Mouse (Mus musculus) liver, embryonic 15.5 days (tissue): ENCODE data around the gene Ptgis. TPM values are rescaled to one million over a fixed set of nuclear protein-coding genes. Genes with fewer than 3 reads are reported as not detected.

Experiments used
- ATAC-seq: fragments of 200-750 bp; cut with Nextera tagmentation; 2 replicates; pipeline ENCODE4 v1.8.0; 2017; ENCODE audit warnings: moderate number of reproducible peaks, mild to moderate bottlenecking, moderate library complexity; ENCODE audit not compliant: insufficient read depth
- H3K27ac ChIP-seq: fragments of 300-500 bp; sonication (generic); replicated peaks from 2 replicates; pipeline ENCODE4 v1.5.1; 2015; ENCODE audit warnings: mild to moderate bottlenecking, inconsistent platforms
- H3K27me3 ChIP-seq: fragments of 300-500 bp; sonication (generic); 2 replicates; pipeline ENCODE4 v1.6.1; 2015; ENCODE audit warnings: mild to moderate bottlenecking, inconsistent platforms
- H3K36me3 ChIP-seq: fragments of 300-500 bp; sonication (generic); replicated peaks from 2 replicates; pipeline ENCODE4 v1.6.1; 2015; ENCODE audit warnings: moderate library complexity, mild to moderate bottlenecking, inconsistent platforms
- H3K4me1 ChIP-seq: fragments of 300-500 bp; sonication (generic); replicated peaks from 2 replicates; pipeline ENCODE4 v1.6.1; 2015; ENCODE audit warnings: inconsistent platforms
- H3K4me2 ChIP-seq: fragments of 300-500 bp; sonication (generic); 2 replicates; pipeline ENCODE4 v1.6.1; 2015; ENCODE audit warnings: moderate library complexity, mild to moderate bottlenecking, inconsistent platforms
- H3K4me3 ChIP-seq: fragments of 300-500 bp; sonication (generic); replicated peaks from 2 replicates; pipeline ENCODE4 v1.5.1; 2015; ENCODE audit warnings: mild to moderate bottlenecking, inconsistent platforms
- H3K9ac ChIP-seq: fragments of 300-500 bp; sonication (generic); 2 replicates; pipeline ENCODE4 v1.6.1; 2015; ENCODE audit warnings: moderate library complexity, mild to moderate bottlenecking, inconsistent platforms
- H3K9me3 ChIP-seq: fragments of 300-500 bp; sonication (generic); replicated peaks from 2 replicates; pipeline ENCODE4 v1.6.1; 2016; ENCODE audit warnings: inconsistent platforms
- WGBS: fragments of 180-500 bp; shearing (Covaris S2); methylation state at CpG from one replicate; pipeline ENCODE4 v1.1.7; 2015; ENCODE audit warnings: mixed read lengths; ENCODE audit not compliant: insufficient replicate concordance; 5-methylcytosine and 5-hydroxymethylcytosine counted together
- polyA plus RNA-seq: library from polyadenylated mRNA; unstranded; fragments of >200 nt; fragmentation: Nextera tagmentation; extraction: Ambion mirVana; gene quantifications from 2 replicates; pipeline ENCODE4 v1.2.1, GENCODE M21; 2015

Gene Ptgis
- polyA plus RNA-seq, 1 experiment from 2014 or later, result 1.3 TPM

- H3K4me1 ChIP-seq, result no peaks in the 10 kb centered on the region; the same call in 1 of the 2 replicates
- no peak; the same call in 1 of the 2 replicates for ATAC-seq
These were observed 8.0 kb downstream of the Ptgis start for GRCm38 (mm10) chr2:167232132-167233008.

GRCm38 (mm10) chr2:167230554-167230953 is 9.8 kb downstream of the Ptgis start:
- no peaks in the 10 kb centered on the region; the same call in 1 of the 2 replicates for H3K4me1 ChIP-seq
- H3K4me2 ChIP-seq, result peak overlapping the region; percentile 19; the same call in 1 of the 2 replicates
- no peaks in the 10 kb centered on the region for H3K36me3 ChIP-seq
- no peak overlapping the region for H3K9ac ChIP-seq
- WGBS, result 7% methylated on average over 15 of the region's 15 CpGs
- H3K27ac ChIP-seq, result no peak overlapping the region
- ATAC-seq, result no peak
- H3K27me3 ChIP-seq, result no peaks in the 10 kb centered on the region
- no peak overlapping the region for H3K4me3 ChIP-seq
- H3K9me3 ChIP-seq, result no peaks in the 10 kb centered on the region

More at GRCm38 (mm10) chr2:167232132-167233008, 8.0 kb downstream of the Ptgis start:
- Histone ChIP-seq H3K27ac (no peak overlapping the region), H3K36me3 (no peaks in the 10 kb centered on the region), H3K9ac (no peak overlapping the region), H3K27me3 (0 out of 2 replicates have a peak, but pooled peaks cover under 1% of the 10 kb centered on the region), H3K9me3 (no peaks in the 10 kb centered on the region), H3K4me3 (no peak overlapping the region), H3K4me2 (no peak overlapping the region)
- 57% methylated on average over 14 of the region's 14 CpGs for WGBS

- 36% methylated on average over 7 of the region's 7 CpGs for WGBS
- Histone ChIP-seq H3K36me3 (no peaks in the 10 kb centered on the region), H3K9ac (no peak overlapping the region), H3K27me3 (peaks cover 4% of the 10 kb centered on the region; the same call in 1 of the 2 replicates), H3K9me3 (no peaks in the 10 kb centered on the region), H3K4me3 (no peak overlapping the region), H3K27ac (no peak overlapping the region), H3K4me1 (no peaks in the 10 kb centered on the region), H3K4me2 (no peak overlapping the region)
- no peak for ATAC-seq
These were observed 15.5 kb downstream of the Ptgis start for GRCm38 (mm10) chr2:167224937-167225336.

- no peak overlapping the region for H3K4me3 ChIP-seq
- no peaks in the 10 kb centered on the region for H3K4me1 ChIP-seq
- H3K36me3 ChIP-seq, result no peaks in the 10 kb centered on the region
- ATAC-seq, result no peak
- no peak overlapping the region for H3K27ac ChIP-seq
- peaks cover 4% of the 10 kb centered on the region; the same call in 1 of the 2 replicates for H3K27me3 ChIP-seq
- H3K9ac ChIP-seq, result no peak overlapping the region
- no peaks in the 10 kb centered on the region for H3K9me3 ChIP-seq
- no peak overlapping the region for H3K4me2 ChIP-seq
- WGBS, result 70% methylated on average over 6 of the region's 6 CpGs
These were observed 16.2 kb downstream of the Ptgis start for GRCm38 (mm10) chr2:167224194-167224593.

DNA sequence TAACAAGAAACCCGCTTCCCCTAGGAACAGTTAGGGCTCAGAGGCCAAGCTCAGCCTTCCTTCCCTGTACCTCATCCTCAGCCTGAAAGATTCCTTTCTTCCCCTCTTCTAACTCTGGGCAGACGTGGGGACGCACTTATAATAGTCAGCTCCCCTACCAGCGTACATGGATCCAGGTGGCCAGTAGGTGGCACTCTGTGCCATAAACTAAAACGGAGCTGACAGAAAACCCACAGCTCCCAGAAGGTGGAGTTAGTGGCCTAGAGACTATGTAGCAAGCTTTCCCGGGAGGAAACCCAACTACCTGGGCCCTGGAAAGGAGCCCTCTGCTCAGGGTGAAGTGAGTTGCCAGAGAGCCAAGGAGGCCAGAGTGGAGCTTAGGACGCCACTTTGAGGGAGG is 18.3 kb downstream of the Ptgis start:
- no peaks in the 10 kb centered on the region for H3K36me3 ChIP-seq
- ATAC-seq, result no peak
- peaks cover 4% of the 10 kb centered on the region; the same call in 1 of the 2 replicates for H3K27me3 ChIP-seq

DNA sequence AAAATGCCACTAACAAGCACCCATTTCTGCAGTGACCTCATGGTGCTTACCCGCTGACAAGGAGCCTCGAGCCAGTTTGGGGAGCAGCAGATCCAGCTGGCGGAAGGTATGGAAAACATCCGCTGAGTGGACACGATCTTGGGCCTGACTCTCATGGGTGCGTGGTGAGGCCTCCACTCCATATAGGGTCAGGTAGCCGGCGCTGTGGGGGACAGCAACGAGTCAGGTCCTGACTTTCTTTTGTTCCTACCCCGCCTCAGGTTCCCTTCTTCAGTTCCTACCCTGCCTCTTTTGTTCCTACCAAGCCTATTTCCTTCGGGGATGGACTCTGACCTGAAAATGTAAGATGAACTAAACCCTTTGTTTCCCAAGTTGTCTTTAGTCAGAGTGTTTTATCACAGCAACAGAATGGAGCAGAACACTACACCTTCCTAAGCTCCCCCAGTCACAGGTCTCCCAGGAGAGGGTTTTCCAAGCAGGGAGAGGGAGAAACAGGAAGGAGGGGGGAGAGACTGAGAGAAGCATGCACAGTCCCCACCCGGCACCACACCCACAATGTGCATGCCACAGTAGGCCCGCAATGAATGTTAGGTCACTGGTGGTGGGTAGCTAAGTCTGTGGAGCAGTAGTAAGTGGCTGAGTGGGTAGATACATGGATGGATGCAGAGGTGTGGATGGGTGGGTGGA is 19.1 kb downstream of the Ptgis start:
- Histone ChIP-seq H3K4me2 (no peak overlapping the region), H3K9me3 (no peaks in the 10 kb centered on the region), H3K4me3 (no peak overlapping the region), H3K36me3 (no peaks in the 10 kb centered on the region), H3K27ac (no peak overlapping the region), H3K27me3 (peaks cover 4% of the 10 kb centered on the region; the same call in 1 of the 2 replicates), H3K4me1 (no peaks in the 10 kb centered on the region), H3K9ac (no peak overlapping the region)
- 70% methylated on average over 13 of the region's 13 CpGs for WGBS
- ATAC-seq, result no peak

More for the DNA sequence above, 18.3 kb downstream of the Ptgis start:
- H3K4me2 ChIP-seq, result no peak overlapping the region
- 17% methylated on average over 7 of the region's 7 CpGs for WGBS
- no peak overlapping the region for H3K27ac ChIP-seq
- H3K9me3 ChIP-seq, result no peaks in the 10 kb centered on the region
- no peaks in the 10 kb centered on the region for H3K4me1 ChIP-seq
- no peak overlapping the region for H3K9ac ChIP-seq
- H3K4me3 ChIP-seq, result no peak overlapping the region

DNA sequence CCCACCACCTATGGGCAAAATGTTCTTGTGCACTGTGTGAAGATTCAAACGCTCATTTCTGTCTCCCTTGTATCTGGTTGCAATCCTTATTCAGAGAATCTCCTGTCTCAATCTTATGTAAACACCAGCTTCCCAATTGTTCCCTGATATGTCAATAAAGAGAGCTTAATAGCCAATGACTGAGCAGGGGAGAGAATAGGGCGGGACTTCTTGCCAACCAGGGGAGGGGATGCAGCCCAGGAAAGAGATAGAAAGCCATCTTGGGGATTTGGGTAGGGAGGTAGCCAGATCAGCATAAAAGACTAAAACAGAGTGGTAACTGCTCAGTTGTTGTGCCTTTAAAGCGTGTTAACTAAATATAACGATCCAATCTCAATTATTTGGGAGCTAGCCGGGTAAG is 19.7 kb downstream of the Ptgis start:
- Histone ChIP-seq H3K9me3 (no peaks in the 10 kb centered on the region), H3K27ac (no peak overlapping the region), H3K27me3 (peaks cover 4% of the 10 kb centered on the region; the same call in 1 of the 2 replicates), H3K9ac (no peak overlapping the region), H3K4me1 (no peaks in the 10 kb centered on the region), H3K4me3 (no peak overlapping the region), H3K36me3 (no peaks in the 10 kb centered on the region), H3K4me2 (no peak overlapping the region)
- no peak for ATAC-seq
- 62% methylated on average over 5 of the region's 5 CpGs for WGBS

- H3K4me1 ChIP-seq, result no peaks in the 10 kb centered on the region
- no peaks in the 10 kb centered on the region for H3K36me3 ChIP-seq
- H3K9ac ChIP-seq, result no peak overlapping the region
- peaks cover 4% of the 10 kb centered on the region; the same call in 1 of the 2 replicates for H3K27me3 ChIP-seq
- ATAC-seq, result 0 out of 2 replicates have a peak, but pooled peaks have one; percentile 18
- H3K9me3 ChIP-seq, result no peaks in the 10 kb centered on the region
- H3K4me2 ChIP-seq, result no peak overlapping the region
- H3K27ac ChIP-seq, result no peak overlapping the region
- no peak overlapping the region for H3K4me3 ChIP-seq
- 37% methylated on average over 8 of the region's 8 CpGs for WGBS
These were observed 21.1 kb downstream of the Ptgis start for GRCm38 (mm10) chr2:167219154-167219775.

DNA sequence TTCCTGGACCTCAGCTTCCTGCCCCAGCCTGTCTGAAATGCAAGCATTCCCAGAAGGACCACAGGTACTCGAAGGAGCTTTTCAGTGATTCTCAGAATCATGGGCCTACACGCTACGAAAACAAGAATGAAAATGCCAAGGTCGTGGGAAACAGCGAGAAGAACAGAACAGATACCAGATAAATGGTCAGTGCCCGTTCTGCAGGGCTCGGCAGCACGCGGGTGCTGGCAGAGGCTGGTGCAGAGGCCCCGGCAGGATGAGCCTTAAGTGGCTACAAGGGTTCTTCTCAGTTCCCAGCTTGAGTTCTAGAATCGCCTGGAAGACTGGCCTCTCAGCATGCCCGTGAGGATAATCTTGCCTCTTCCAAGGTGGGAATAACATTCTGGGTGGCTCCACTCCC is 26.7 kb downstream of the Ptgis start:
- no peak for ATAC-seq
- H3K27me3 ChIP-seq, result no peaks in the 10 kb centered on the region
- H3K4me3 ChIP-seq, result no peak overlapping the region
- H3K36me3 ChIP-seq, result no peaks in the 10 kb centered on the region
- 78% methylated on average over 12 of the region's 12 CpGs for WGBS
- H3K27ac ChIP-seq, result no peak overlapping the region
- no peak overlapping the region for H3K9ac ChIP-seq
- no peaks in the 10 kb centered on the region for H3K9me3 ChIP-seq
- no peak overlapping the region for H3K4me2 ChIP-seq
- H3K4me1 ChIP-seq, result no peaks in the 10 kb centered on the region

DNA sequence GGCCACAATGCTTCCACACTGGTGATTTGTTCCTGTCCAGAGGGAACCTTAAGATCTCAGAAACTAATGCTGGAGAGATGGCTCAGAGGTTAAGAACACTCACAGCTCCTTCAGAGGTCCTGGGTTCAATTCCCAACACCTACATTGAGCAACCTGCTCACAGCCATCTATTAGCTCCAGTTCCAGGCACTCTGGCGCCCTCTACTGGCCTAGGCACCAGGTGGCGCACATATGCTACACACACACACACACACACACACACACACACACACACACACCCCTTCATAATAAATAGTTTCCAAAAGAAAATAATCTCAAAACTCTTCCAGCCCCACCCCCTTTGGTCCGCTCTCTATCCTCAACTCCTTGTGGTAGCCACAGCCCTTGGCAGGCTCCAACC is 27.3 kb downstream of the Ptgis start:
- H3K9me3 ChIP-seq, result no peaks in the 10 kb centered on the region
- WGBS, result 63% methylated on average over 3 of the region's 3 CpGs
- H3K9ac ChIP-seq, result no peak overlapping the region
- H3K4me1 ChIP-seq, result no peaks in the 10 kb centered on the region
- H3K27me3 ChIP-seq, result no peaks in the 10 kb centered on the region
- no peak for ATAC-seq
- no peak overlapping the region for H3K4me3 ChIP-seq
- no peak overlapping the region for H3K27ac ChIP-seq
- no peak overlapping the region for H3K4me2 ChIP-seq
- no peaks in the 10 kb centered on the region for H3K36me3 ChIP-seq

- Histone ChIP-seq H3K4me2 (no peak overlapping the region), H3K9ac (no peak overlapping the region), H3K4me3 (no peak overlapping the region), H3K27ac (no peak overlapping the region), H3K36me3 (no peaks in the 10 kb centered on the region), H3K9me3 (no peaks in the 10 kb centered on the region), H3K4me1 (no peaks in the 10 kb centered on the region), H3K27me3 (no peaks in the 10 kb centered on the region)
- WGBS, result 82% methylated on average over 6 of the region's 6 CpGs
- ATAC-seq, result no peak
These were observed 27.9 kb downstream of the Ptgis start for GRCm38 (mm10) chr2:167212551-167212950.
